Mouse (Mus musculus): ENCODE measurements around the gene Gm10139. TPM values are rescaled to one million over a fixed set of nuclear protein-coding genes. Genes with fewer than 3 reads are reported as not detected.
"Not testable (repeated sequence)": the region's sequence is repeated elsewhere in the genome, so short reads cannot be mapped to it uniquely, and the experiment has no call there.

Gm10139 gene
- total RNA-seq (2021) (not detected), polyA plus RNA-seq (2012; rRNA removed) (not detected in 2 replicates)
- long read RNA-seq = 0 reads

- 56% methylated on average over 1 of the region's 3 CpGs for WGBS
- H3K27ac ChIP-seq; H3K4me1 ChIP-seq (ENCODE audit: control insufficient read depth, insufficient read depth, low read length); H3K36me3 ChIP-seq (ENCODE audit: control insufficient read depth, insufficient read depth, low read length); H3K79me2 ChIP-seq (replicated peaks; ENCODE audit: control insufficient read depth, insufficient read depth, low read length); H3K9ac ChIP-seq (ENCODE audit: low read depth, low read length); H3K27me3 ChIP-seq (ENCODE audit: control insufficient read depth, insufficient read depth, low read length); DNase-seq; intact Hi-C loops (cut with DNase I); H3K4me3 ChIP-seq: not testable (repeated sequence)
Observed at GRCm38 (mm10) chr13:65512378-65512777, at the start of gene Gm10139. Gene Gm10139, plus strand, starts transcription at chr13:65512678.

GRCm38 (mm10) chr13:65557636-65558035 lies 45.2 kb downstream of the Gm10139 start:
- intact Hi-C loops (cut with DNase I); H3K27ac ChIP-seq; DNase-seq; H3K4me3 ChIP-seq; H3K27me3 ChIP-seq (ENCODE audit: control insufficient read depth, insufficient read depth, low read length); H3K4me1 ChIP-seq (ENCODE audit: control insufficient read depth, insufficient read depth, low read length); H3K9ac ChIP-seq (ENCODE audit: low read depth, low read length); H3K79me2 ChIP-seq (replicated peaks; ENCODE audit: control insufficient read depth, insufficient read depth, low read length); H3K36me3 ChIP-seq (ENCODE audit: control insufficient read depth, insufficient read depth, low read length): not testable (repeated sequence)
- WGBS = 66% methylated on average over 4 of the region's 4 CpGs

Other genes starting within 250 kb of the Gm10139 start
- gene Zfp369, start 233.9 kb upstream of the Gm10139 start, total RNA-seq (2021) = 10 to 100 TPM; 21.2 to 23.3 TPM
- gene Zfp369, start 233.9 kb upstream of the Gm10139 start, polyA plus RNA-seq (2012; rRNA removed) = 11.0 and 18.6 TPM in 2 replicates

Measured in heart, adult 2 months (tissue).